Mouse (Mus musculus): ENCODE data around the gene Ankrd23. TPM values are rescaled to one million over a fixed set of nuclear protein-coding genes. Genes with fewer than 3 reads are reported as not detected.

Gene Ankrd23
- total RNA-seq, 4 experiments from 2014 or later, result 2,275 to 3,003 (median 2,494) TPM

DNA sequence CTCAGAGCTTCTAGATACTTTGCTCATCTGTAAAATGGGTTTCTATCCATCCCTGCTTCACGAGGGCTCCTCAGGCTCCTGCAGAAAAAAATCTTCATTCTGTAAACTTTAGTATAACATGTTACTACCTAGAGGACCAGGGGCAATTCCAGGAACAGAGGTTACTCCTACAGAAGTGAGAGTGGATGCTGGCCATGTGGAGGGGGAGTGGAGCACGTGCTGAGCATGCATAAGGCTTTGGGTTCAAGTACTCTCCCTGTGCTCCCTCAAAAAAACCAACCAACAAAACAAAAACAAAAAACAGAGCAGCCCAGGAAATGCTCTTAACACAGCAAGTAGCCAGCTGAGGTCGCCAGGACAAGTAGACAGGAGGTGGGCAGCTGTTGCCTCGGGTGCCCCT, 26.9 kb upstream of the Ankrd23 start:
- no peak for DNase-seq (ENCODE audit: low spot score in 2 of 2)

DNA sequence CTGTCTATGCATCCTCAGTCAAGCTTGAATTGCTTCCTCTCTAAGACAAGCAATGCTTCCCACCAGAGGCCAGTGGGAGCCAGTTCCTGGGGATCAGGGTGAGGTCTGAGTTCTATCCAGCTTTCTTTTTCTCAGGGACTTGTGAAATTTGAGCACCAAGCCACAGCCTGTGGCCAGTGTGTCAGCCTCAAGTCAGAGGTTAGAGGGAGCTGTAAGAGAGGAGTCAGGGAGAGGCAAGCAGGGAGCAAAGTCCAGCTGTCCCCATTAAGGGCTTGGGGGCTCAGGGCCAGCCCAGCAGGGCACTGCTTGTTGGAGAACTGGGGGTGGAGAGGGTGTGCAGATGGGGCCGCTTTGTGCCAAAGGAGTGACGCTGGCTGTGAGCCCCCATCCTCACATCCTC, 26.5 kb upstream of the Ankrd23 start:
- DNase-seq (ENCODE audit: low spot score in 2 of 2), result no peak

DNA sequence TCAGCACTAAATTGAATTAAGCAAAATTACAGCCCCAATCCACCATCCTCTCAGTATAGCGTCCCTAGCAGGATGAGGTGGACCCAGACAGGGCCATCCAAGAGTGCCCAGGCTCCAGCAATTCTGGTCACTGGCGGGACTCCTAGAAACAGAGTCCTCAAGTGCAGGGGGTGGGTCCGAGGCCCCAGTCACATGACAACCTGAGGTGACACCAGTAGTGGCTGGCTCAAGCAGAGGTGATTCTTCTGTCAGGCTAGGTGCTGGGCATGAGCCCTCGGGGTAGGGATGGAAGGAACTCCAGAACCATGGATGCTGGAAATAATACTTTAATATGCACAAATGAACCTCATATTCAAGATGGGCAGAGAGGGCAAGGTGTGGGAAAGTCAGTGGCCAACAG, 25.7 kb upstream of the Ankrd23 start:
- DNase-seq (ENCODE audit: low spot score in 2 of 2), result no peak

DNA sequence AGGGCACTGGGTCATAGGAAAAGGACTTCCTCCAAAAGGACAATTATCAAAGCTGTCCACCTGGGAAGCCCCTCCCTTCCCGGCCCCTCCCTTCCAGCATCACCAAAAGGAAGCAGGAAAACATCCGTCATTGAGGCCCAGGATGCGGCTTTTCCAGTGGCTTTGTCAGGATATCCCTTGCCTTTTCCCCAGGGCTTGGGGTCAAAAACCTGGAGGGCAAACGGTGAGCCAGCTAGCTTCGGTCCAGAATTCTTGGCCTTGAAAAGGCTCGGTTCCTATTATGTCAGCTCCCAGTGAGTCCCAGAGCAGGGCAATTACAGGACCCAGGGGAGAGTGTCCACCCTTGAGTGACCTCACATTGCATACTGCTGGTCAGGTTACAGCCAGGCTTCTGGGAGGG, 24.2 kb upstream of the Ankrd23 start:
- no peak for DNase-seq (ENCODE audit: low spot score in 2 of 2)

- DNase-seq (ENCODE audit: low spot score in 2 of 2), result no peak
Observed at GRCm38 (mm10) chr1:36559888-36560287, 23.2 kb upstream of the Ankrd23 start.

DNA sequence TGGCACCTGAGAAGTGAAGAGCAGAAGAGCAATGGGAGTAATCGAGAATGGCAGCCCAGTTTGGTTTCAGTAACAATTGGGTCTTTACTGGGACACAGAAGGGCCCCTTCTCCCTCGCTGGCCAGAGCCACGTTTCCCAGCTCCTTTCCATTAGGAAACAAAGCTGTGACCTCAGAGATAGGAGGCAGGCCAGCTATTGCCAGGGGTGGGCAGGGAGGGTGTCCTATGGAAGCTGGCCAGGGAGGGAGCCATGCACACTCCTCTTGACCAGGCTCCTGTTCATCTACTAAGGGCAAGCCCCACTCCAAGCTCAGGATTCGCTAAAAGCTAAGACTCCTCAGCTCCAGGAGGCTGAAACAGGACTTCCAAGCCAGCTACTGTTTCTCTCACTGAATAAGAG, 22.6 kb upstream of the Ankrd23 start:
- no peak for DNase-seq (ENCODE audit: low spot score in 2 of 2)

DNA sequence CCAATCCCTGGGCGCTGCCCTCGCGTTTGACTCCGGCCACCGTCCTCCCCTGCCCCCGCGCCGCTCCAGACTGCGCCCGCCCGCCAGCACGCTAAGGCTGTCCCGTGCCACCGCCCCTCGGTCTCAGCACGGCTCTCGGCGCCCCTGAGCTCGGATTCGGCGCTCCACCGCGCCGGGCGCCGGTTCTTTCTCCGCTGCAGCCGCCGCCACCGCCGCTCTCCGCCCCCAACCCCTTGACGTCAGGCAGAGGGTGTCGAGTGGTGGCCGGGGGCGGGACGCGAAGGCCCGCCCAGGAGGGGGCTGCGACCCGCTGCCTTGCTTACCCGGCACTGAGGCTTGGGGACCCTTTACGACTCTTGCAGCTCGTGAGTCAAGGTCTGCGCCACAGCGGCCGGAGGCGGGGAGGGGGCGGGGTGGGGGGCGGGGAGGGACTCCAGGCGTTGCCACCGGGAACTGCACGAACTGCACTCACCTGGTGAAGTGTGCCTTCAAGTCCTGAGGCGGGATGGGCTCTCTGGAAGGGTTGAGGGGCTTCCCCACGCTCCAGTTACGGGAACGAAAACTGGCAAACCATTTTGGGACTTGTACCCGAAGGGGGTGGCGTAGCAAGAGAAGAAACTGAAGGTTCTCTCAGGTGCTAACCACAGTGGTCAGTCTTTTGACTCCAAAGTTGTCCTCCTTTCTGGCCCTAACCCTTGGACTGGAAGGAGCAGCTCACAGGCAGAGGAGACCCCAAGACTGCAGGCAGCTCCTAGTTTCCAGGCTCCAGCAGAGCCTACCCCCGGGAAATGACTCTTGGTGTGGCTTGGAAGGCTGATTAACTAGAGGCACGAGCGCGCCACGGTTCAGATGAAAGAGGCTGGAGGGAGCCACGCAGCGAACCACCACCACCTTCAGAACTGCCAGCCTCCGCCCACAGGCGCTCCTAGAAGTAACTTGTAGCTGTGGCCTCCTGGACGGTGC, 21.6 kb upstream of the Ankrd23 start, which contains the start of gene Sema4c:
Gene Sema4c, minus strand, starts transcription at position 319 of the 963 bp plus-strand sequence.
- no peak for DNase-seq (ENCODE audit: low spot score in 2 of 2)

DNA sequence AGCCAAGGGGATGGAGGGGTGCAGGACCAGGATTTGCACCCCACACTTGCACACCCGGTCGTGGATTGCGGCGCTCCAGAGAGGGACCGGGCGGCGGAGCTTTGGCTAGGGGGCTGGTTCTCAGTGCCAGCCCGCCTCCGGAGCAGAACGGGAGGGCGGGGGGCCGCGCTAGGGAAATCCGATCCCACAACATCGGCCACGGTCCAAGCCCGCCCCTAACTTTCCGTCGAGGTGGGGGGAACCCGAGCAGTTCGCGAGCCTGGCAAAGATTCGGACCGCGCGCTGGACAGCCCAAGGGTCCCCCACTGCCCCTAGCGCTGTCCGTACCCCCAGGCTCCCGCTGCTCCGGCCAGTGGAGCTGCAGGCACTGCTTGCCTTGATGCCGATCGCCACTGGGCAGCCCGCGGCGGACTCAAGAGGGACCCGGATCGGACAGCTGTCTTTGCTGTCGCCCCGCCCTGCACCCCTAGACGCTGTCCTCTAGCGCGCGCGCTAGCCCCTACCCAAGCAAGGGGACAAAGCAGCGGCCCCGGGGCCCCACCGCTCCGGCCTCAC, 20.9 kb upstream of the Ankrd23 start:
- DNase-seq (ENCODE audit: low spot score in 2 of 2), result peak; percentile 74 to 83

DNA sequence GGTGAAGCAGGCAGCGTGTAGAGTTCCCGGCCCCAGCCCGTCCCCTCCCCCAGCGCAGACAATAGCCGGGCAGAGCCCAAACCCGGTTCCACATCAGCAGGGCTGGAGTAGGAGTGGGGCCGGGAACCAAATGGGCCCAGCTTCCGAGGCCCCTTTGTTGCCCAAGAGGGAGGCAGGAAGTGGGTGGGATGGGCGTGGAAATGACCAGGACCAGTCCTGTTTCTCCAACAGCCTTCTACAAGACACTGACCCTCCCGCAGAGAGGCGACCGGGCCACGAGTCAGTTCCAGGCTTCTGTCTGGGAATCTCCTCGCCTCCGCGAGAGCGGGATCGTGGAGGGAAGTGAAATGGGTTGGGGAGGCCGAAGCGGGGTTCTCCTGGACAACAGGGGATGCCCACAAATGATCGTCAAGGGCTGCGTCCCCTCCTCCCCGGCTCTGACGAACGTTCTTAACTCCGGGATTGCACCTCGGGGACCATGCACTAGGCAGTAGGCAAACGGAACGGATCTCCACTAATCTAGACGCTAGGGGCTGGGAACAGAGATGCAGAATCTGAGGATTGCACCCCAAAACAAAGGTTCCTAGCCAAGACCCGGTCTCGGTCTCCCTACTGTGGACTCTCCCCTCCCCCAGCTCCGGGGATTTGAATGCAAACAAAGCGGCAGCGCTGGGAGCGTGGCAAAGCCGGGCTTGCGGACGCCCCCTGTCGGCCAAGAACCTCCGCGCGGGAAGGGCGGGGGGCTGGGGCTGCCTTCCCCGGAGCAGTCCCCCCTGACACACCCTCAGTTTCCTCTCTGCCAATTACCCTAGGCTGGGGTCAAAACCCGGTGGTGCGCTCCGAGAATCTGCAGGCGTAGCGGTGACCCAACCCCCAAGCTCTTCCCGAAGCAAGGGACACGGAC, 20.1 kb upstream of the Ankrd23 start:
- peak; percentile 83 to 84 for DNase-seq (ENCODE audit: low spot score in 2 of 2)

- no peak for DNase-seq (ENCODE audit: low spot score in 2 of 2)
Observed at GRCm38 (mm10) chr1:36555798-36556395, 19.2 kb upstream of the Ankrd23 start.

DNA sequence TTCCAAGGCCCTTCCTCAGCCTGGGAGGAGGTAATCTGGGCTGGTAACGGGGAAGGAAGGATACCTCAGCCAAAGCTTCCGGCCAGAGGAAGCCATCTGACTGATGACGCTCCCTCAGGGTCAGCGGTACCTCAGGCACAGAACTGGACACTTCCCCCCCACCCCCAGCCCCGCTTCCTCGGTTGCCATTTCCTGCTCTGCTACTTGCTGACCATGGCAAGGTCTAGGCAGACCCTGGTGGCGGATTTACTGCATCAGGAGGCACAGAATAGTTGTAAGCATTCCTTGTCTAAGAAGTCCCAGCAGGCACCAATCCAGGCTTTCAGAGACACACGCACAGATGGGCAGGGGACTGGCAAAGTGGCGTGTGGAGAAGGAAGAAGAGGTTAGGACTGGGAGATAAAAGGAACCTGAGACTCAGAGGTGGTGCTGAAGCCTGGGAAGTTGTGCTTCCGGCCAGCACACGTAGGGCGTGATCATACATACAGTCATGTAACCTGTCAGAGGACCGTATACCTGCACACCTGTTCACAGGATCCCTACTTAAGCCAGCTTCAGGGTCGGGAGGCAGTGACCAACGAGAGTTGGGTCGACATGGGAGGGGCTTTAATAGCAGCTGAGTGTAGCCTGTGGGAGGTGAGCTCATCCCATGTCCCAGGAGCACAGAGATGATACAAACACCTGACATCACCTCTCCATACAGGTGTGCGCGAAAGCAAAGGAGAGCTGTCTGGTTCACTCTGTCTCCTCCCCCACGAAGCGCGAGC, 18.1 kb upstream of the Ankrd23 start:
- no peak for DNase-seq (ENCODE audit: low spot score in 2 of 2)

DNA sequence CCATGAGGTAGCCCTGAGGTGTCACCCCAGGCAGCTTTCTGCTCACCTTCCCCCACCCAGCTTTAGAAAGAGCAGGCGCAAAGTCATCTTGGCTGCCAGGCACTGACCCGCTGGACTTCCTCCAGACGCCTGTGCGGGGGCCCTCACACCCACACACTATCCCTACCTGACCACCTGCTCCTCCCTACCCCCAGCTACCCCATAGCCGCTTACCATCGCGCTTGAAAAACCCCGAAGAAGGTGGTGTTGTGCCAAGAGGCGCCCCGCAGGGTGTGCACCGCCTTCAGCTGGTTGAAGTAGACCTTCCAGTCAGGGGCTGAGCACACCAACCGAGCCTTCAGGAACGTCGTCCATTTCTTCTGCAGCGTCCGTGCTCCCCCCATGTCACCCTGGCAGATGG, 15.8 kb upstream of the Ankrd23 start:
- DNase-seq (ENCODE audit: low spot score in 2 of 2), result no peak

GRCm38 (mm10) chr1:36551904-36552303, 15.2 kb upstream of the Ankrd23 start:
- DNase-seq (ENCODE audit: low spot score in 2 of 2), result no peak

DNA sequence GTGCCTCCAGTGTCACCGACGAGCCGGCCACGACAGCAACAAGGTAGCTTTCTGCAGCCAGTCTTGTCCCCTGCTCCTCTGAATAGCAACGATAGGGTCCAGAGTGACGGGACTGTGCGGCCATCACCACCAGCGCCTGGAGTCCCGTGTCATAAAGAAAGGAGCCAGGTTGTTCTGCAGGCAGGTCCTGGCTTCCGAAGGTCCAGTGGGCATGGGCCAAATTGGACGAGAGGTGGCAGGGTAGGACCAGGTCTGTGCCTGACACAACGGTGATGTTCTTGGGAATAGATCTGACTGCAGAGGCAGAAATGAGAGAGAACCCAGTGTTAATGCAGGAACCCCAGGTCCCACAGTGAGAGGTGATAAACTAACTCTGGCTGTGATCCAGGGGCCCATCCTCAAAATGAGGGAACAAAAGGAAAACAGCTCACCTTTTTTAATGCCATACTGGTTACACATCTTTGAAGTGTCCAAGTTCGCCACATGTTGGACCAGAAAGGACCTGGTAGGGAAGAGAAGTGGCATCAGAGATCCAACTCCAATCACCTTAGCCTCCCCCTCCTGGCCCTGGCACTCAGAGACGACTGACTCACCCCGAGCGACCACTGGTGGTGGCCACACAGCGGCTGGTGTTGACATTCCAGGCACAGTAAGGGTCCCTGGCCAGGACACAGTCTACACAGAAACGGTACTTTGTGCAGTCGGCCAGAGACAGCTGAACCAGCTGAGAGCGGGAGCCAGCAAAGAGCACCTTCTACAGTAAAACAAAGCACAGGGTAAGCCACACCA, 13.6 kb upstream of the Ankrd23 start:
- no peak for DNase-seq (ENCODE audit: low spot score in 2 of 2)

GRCm38 (mm10) chr1:36549491-36549890, 12.8 kb upstream of the Ankrd23 start:
- DNase-seq (ENCODE audit: low spot score in 2 of 2), result no peak

DNA sequence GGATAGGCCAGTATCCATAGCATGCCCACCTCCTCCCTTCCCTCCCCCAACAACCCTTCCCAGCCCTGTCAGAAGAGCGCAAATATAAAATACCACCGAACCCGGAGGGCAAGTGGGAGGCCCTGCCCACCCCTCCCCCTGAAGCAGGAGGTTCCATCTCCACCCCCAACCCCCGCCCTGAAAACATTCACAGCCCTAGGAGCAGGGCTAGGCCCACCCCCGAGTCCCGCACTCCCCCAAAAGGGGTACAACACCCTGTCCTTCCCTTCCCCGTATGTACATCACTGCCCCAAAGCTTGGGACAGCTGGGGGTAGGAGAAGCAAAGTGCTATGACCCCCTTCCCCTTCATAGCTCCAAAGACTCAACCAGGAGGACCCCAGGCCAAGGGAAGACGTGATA, 12.1 kb upstream of the Ankrd23 start:
- no peak for DNase-seq (ENCODE audit: low spot score in 2 of 2)

GRCm38 (mm10) chr1:36547981-36548598, 11.4 kb upstream of the Ankrd23 start:
- no peak for DNase-seq (ENCODE audit: low spot score in 2 of 2)

GRCm38 (mm10) chr1:36546888-36547471, 10.3 kb upstream of the Ankrd23 start, which contains the start of gene Ankrd39:
Gene Ankrd39 (minus strand): TSS chr1:36547445.
- DNase-seq (ENCODE audit: low spot score in 2 of 2), result peak; percentile 98

Measured in gastrocnemius, adult 8-10 months (tissue).